Mouse (Mus musculus): Measurements from ENCODE around the gene Atp6v1b1. TPM values are rescaled to one million over a fixed set of nuclear protein-coding genes. Genes with fewer than 3 reads are reported as not detected.

The Atp6v1b1 gene
- polyA plus RNA-seq, 1 experiment from 2014 or later, result not detected

DNA sequence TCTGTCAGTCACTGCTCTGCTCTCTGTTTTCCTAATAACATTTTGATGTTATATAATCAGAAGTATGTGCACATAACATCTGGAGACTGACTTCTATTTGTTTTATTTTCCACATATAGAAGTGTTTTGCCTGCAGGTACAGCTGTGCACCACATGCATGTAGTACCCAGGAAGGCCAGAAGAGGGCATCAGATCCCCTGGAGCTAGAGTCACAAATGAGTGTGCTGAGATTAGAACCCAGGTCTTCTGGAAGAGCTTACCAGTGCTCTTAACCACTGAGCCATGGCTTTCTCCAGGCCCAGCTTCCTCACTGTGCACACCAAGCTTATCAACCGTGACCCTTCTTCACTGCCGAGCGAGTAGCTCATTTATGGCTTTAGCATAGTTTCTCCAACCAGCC lies 14.3 kb upstream of the Atp6v1b1 start:
- H3K9ac ChIP-seq (replicated peaks), result no peak overlapping the region
- no peak for ATAC-seq (ENCODE audit: low FRiP score, low read depth)
- WGBS, result 90% methylated on average over 3 of the region's 3 CpGs
- H3K27ac ChIP-seq (replicated peaks), result no peak overlapping the region
- no peaks in the 10 kb centered on the region for H3K36me3 ChIP-seq
- H3K4me2 ChIP-seq (replicated peaks), result no peak overlapping the region
- no peak overlapping the region for H3K4me3 ChIP-seq
- no peaks in the 10 kb centered on the region for H3K9me3 ChIP-seq
- no peaks in the 10 kb centered on the region for H3K4me1 ChIP-seq
- peaks cover 38% of the 10 kb centered on the region for H3K27me3 ChIP-seq

DNA sequence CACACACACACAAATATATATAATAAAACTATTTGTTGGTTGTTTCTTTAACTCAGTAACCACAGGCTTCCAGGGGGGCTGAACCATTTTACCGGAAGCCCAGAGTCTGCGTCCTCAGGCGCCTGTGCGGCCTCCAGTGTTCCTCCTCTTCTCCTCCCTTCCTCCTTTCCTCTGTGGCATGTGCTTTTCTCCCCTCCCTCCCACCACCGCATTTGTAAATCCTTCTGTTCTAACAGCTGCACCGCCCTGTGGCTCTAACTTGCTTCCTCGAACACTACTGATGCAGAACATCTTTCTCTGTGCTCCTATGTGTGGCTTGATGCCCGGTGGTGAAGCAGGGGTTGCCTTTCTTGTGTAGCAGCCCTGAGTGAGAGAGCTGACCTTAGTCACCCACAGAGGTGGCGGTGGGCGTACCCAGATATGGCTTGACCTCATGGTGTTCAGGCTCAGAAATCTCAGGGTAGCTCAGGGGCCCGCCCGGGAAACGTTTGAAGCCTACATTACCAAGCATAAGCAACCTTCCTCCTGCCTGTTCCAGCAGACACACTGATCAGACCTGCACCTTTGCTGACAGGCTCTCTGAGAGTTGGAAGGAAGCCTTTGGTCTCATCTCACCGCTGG lies 13.3 kb upstream of the Atp6v1b1 start:
- ATAC-seq (ENCODE audit: low FRiP score, low read depth), result no peak
- WGBS, result 76% methylated on average over 14 of the region's 14 CpGs
- no peak overlapping the region for H3K4me2 ChIP-seq (replicated peaks)
- H3K36me3 ChIP-seq, result no peaks in the 10 kb centered on the region
- H3K9me3 ChIP-seq, result peaks cover 8% of the 10 kb centered on the region; the same call in 1 of the 2 replicates
- no peaks in the 10 kb centered on the region for H3K4me1 ChIP-seq
- no peak overlapping the region for H3K4me3 ChIP-seq
- H3K27me3 ChIP-seq, result peaks cover 30% of the 10 kb centered on the region
- no peak overlapping the region for H3K9ac ChIP-seq (replicated peaks)
- no peak overlapping the region for H3K27ac ChIP-seq (replicated peaks)

DNA sequence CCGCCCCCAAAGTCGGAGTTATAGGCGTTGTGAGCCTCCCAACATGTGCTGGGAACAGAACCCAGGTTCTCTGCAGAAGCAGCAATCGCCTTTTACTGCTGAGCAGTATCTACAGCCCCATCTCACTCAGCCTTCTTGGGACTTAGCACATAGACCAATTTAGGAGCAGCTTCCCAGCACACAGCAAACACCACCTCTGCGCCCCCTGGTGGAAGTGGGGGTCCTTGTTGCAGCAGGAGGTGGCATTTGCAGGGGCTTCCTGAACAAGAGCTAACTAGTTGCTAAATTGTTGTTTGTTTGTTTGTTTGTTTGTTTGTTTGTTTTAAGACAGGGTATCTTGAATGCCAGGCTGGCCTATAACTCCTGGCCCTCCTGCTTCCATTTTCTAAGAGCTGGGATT lies 11.7 kb upstream of the Atp6v1b1 start:
- WGBS, result 41% methylated on average over 5 of the region's 5 CpGs
- Histone ChIP-seq H3K4me2 (replicated peaks) (no peak overlapping the region), H3K9me3 (peaks cover 8% of the 10 kb centered on the region; the same call in 1 of the 2 replicates), H3K36me3 (no peaks in the 10 kb centered on the region), H3K27me3 (peaks cover 25% of the 10 kb centered on the region), H3K4me3 (no peak overlapping the region), H3K4me1 (no peaks in the 10 kb centered on the region), H3K27ac (replicated peaks) (no peak overlapping the region), H3K9ac (replicated peaks) (no peak overlapping the region)
- ATAC-seq (ENCODE audit: low FRiP score, low read depth), result no peak

DNA sequence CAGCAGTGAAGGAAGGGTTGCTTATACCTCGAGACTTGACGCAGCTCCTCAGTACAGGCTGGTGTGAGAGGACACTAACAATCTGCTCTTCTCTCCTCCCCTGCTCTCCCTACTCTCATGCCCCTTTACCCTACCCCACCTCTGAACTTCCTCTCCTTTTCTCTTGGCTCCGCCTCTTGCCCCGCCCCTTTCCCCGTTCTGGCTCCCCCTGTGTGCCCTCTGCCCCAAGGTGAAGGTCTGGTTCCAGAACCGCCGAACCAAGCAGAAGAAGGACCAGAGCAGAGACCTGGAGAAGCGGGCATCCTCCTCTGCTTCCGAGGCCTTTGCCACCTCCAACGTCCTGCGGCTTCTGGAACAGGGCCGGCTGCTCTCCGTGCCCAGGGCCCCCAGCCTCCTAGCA lies 5.5 kb upstream of the Atp6v1b1 start:
- no peak for ATAC-seq (ENCODE audit: low FRiP score, low read depth)
- no peak overlapping the region for H3K9ac ChIP-seq (replicated peaks)

DNA sequence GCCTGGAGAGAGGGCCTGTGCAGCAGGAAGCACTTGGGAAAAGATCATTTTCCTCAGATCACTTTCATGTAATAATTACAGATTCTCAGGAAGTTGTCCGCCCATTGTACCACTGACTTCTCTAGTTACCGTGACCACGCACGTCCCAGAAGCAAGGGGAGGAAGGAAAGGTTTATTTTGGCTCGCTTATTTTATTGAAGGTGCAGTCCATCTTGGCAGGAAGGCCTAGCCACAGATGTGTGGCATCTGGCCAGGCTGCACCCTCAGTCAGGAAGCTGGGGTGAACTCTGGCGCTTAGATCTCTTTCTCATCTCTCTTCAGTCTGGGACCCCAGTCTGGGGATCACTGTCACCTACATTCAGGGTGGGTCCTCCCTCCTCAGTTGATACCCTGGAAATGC lies 4.2 kb upstream of the Atp6v1b1 start:
- Histone ChIP-seq H3K27ac (replicated peaks) (no peak overlapping the region), H3K9me3 (peaks cover 8% of the 10 kb centered on the region; the same call in 1 of the 2 replicates), H3K27me3 (peaks cover 22% of the 10 kb centered on the region; the same call in 1 of the 2 replicates), H3K4me3 (no peak overlapping the region), H3K4me1 (no peaks in the 10 kb centered on the region), H3K4me2 (replicated peaks) (no peak overlapping the region), H3K9ac (replicated peaks) (no peak overlapping the region), H3K36me3 (no peaks in the 10 kb centered on the region)
- 88% methylated on average over 6 of the region's 6 CpGs for WGBS
- ATAC-seq (ENCODE audit: low FRiP score, low read depth), result no peak

More for the DNA sequence above, 5.5 kb upstream of the Atp6v1b1 start:
- Histone ChIP-seq H3K36me3 (no peaks in the 10 kb centered on the region), H3K27me3 (peaks cover 20% of the 10 kb centered on the region), H3K4me1 (no peaks in the 10 kb centered on the region), H3K27ac (replicated peaks) (no peak overlapping the region), H3K9me3 (peaks cover 8% of the 10 kb centered on the region; the same call in 1 of the 2 replicates), H3K4me3 (no peak overlapping the region), H3K4me2 (replicated peaks) (no peak overlapping the region)
- 40% methylated on average over 13 of the region's 13 CpGs for WGBS

DNA sequence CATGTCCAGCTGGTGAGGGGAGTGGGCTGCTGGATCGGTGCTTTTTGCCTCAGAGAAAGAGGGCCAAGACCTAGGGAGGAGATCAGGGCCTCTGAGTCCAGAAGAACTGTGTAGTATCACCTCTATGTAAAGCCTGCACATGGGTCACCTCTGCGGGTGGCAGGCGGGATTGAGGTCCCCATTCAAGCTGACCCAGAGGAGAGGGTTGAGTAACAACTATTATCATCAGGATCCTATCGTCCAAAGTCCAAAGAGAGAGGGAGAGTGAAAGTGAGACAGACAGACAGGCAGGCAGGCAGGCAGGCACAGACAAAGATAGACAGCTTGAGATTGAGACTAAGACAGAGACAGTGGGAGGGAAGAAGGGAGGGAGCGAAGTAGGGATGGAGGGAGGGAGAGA lies 422 bp downstream of the Atp6v1b1 start:
- H3K9ac ChIP-seq (replicated peaks), result no peak overlapping the region
- no peaks in the 10 kb centered on the region for H3K9me3 ChIP-seq
- peaks cover 38% of the 10 kb centered on the region for H3K27me3 ChIP-seq
- no peak for ATAC-seq (ENCODE audit: low FRiP score, low read depth)
- H3K4me3 ChIP-seq, result no peak overlapping the region
- 64% methylated on average over 5 of the region's 5 CpGs for WGBS
- H3K27ac ChIP-seq (replicated peaks), result no peak overlapping the region
- H3K4me2 ChIP-seq (replicated peaks), result no peak overlapping the region
- no peaks in the 10 kb centered on the region for H3K36me3 ChIP-seq
- peaks cover 5% of the 10 kb centered on the region; the same call in 1 of the 2 replicates for H3K4me1 ChIP-seq

DNA sequence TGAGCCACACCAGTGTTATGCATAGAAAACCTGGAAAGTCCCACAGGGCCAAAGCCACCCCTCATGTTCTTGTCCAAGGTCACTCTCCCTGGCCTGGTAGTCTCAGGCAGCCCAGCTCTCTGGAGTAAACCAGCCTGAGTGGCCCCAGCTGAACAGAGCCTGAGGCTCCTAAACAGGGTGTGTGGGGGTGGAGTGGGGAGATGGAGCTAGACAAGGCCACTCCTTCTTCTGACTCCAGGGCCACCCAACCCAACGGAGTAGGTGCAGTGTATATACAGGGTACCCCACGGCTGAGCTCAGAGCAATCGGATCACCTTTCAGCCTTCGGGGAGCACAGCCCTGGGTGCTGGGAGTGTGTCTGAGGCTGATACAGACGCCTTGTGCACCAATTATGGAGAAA lies 1.3 kb downstream of the Atp6v1b1 start:
- peaks cover 43% of the 10 kb centered on the region for H3K27me3 ChIP-seq
- 73% methylated on average over 5 of the region's 5 CpGs for WGBS
- H3K4me1 ChIP-seq, result peaks cover 5% of the 10 kb centered on the region; the same call in 1 of the 2 replicates
- no peak overlapping the region for H3K4me2 ChIP-seq (replicated peaks)
- H3K9ac ChIP-seq (replicated peaks), result no peak overlapping the region
- no peaks in the 10 kb centered on the region for H3K36me3 ChIP-seq
- H3K9me3 ChIP-seq, result no peaks in the 10 kb centered on the region
- ATAC-seq (ENCODE audit: low FRiP score, low read depth), result no peak
- H3K27ac ChIP-seq (replicated peaks), result no peak overlapping the region
- H3K4me3 ChIP-seq, result no peak overlapping the region

DNA sequence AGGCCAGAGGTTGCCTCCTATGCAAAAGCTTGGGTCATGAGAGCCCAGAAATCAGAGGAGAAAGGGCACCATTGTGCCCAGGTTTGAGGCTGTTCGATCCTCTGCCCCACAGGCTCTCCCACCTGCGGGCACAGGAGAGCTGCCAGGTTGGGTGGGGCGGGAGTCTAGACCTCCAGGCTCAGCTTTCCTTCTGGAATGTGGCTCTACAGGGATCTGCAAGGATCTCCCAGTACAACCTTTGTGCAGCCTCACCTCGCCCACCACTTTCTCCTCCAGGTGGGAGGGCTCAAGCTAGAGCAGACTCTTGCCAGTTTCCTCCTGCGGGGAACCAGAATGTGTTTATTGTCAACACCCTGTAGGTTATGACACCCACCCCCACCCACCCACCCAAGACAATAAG lies 1.8 kb downstream of the Atp6v1b1 start:
- Histone ChIP-seq H3K27ac (replicated peaks) (no peak overlapping the region), H3K9ac (replicated peaks) (no peak overlapping the region), H3K4me3 (no peak overlapping the region), H3K9me3 (no peaks in the 10 kb centered on the region), H3K4me1 (peaks cover 5% of the 10 kb centered on the region; the same call in 1 of the 2 replicates), H3K36me3 (no peaks in the 10 kb centered on the region), H3K27me3 (peaks cover 48% of the 10 kb centered on the region), H3K4me2 (replicated peaks) (no peak overlapping the region)
- no peak for ATAC-seq (ENCODE audit: low FRiP score, low read depth)
- WGBS, result 75% methylated on average over 5 of the region's 5 CpGs

DNA sequence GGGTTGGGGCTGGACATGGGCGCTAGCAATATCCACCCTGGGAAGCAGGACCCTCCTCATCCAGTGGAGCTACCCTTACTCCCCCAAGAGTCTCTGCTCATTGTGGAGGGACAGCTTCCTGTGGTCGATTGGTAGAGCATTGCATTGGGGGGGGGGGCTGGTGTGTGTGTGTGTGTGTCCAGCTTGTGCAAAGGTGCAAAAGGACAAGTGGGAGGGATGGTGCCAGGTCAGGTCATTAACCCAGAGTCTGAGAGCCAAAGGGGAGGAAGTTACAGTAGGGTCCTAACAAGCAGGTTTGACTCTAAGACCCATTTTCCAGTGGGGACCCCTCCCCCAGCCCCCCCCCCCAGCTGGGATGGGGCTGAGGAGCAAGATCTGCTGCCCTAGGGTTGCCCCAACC lies 2.7 kb downstream of the Atp6v1b1 start:
- Histone ChIP-seq H3K4me2 (replicated peaks) (no peak overlapping the region), H3K27ac (replicated peaks) (no peak overlapping the region), H3K4me1 (peaks cover 5% of the 10 kb centered on the region; the same call in 1 of the 2 replicates), H3K9ac (replicated peaks) (no peak overlapping the region), H3K36me3 (no peaks in the 10 kb centered on the region), H3K9me3 (no peaks in the 10 kb centered on the region), H3K27me3 (peaks cover 53% of the 10 kb centered on the region), H3K4me3 (no peak overlapping the region)
- ATAC-seq (ENCODE audit: low FRiP score, low read depth), result no peak
- 42% methylated on average over 2 of the region's 2 CpGs for WGBS

DNA sequence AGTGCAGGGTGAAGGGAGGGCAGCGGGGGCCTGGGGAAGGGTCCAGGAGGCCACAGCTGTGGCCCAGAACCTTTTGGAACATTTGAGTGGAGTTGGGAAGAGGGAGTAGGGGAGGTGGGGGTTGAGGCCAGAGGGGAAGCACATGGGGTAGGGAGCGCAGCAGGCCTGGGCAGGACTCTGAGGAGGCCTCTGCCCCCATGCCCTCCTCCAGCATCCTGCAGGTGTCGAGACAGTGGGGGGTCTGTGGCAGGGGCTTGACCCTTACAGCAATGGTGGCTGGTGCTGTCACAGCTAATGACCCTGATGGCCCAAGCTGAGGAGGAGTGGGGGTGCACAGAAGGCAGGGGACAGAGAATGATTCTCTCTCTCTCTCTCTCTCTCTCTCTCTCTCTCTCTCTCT lies 6.5 kb downstream of the Atp6v1b1 start:
- H3K9me3 ChIP-seq, result no peaks in the 10 kb centered on the region
- H3K36me3 ChIP-seq, result no peaks in the 10 kb centered on the region
- H3K27me3 ChIP-seq, result peaks cover 68% of the 10 kb centered on the region
- no peak overlapping the region for H3K27ac ChIP-seq (replicated peaks)
- no peak for ATAC-seq (ENCODE audit: low FRiP score, low read depth)
- no peak overlapping the region for H3K4me3 ChIP-seq
- H3K4me1 ChIP-seq, result peaks cover 5% of the 10 kb centered on the region; the same call in 1 of the 2 replicates
- WGBS, result 56% methylated on average over 3 of the region's 3 CpGs
- no peak overlapping the region for H3K9ac ChIP-seq (replicated peaks)
- H3K4me2 ChIP-seq (replicated peaks), result no peak overlapping the region

DNA sequence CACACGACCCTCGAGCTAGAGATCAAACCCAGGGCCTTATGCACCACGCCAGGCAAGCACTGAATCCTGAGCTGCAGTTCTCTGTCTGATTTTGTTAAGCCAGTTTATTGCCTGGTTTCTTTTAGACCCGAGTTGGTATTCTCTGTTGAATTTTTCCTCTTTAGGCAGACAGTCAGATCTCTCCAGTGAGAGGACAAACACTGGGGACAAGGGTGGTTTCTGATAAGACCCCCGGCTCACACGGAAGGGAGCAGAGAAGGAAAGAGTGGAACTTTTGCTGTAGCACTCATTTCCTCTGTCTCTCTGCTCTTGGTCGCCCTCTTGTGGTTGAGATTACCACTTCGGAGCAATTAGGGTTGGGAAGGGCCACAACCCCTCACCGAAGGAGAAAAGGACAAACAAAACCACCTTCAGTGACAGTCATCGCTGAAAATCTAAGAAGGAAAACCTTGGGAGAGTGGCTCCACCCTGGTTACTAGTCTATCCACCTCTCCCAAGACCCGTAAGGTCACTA lies 7.4 kb downstream of the Atp6v1b1 start:
- peaks cover 64% of the 10 kb centered on the region for H3K27me3 ChIP-seq

DNA sequence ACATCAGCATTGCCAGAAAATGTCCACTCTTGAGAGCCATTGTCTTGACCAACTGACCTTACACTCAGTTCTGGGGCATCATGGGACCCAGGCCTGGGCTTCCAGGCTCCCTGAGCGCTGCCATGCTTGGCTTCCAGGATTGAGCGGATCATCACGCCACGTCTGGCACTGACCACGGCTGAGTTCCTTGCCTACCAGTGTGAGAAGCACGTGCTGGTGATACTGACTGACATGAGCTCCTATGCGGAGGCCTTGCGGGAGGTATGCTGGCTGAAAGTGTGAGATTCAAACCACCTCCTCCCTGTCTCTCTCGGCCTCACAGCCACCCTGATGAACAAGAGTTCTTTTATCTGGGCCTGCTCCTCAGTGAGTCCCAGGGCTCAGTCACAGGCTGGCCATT lies 13.3 kb downstream of the Atp6v1b1 start:
- Histone ChIP-seq H3K27me3 (peaks cover 77% of the 10 kb centered on the region), H3K9ac (replicated peaks) (no peak overlapping the region), H3K36me3 (no peaks in the 10 kb centered on the region), H3K4me3 (no peak overlapping the region), H3K4me2 (replicated peaks) (no peak overlapping the region), H3K27ac (replicated peaks) (no peak overlapping the region), H3K9me3 (no peaks in the 10 kb centered on the region), H3K4me1 (0 out of 2 replicates have a peak, but pooled peaks cover 4% of the 10 kb centered on the region)
- 73% methylated on average over 9 of the region's 9 CpGs for WGBS
- ATAC-seq (ENCODE audit: low FRiP score, low read depth), result no peak

More for the DNA sequence above, 7.4 kb downstream of the Atp6v1b1 start:
- no peaks in the 10 kb centered on the region for H3K36me3 ChIP-seq
- H3K4me3 ChIP-seq, result no peak overlapping the region
- no peak for ATAC-seq (ENCODE audit: low FRiP score, low read depth)
- no peak overlapping the region for H3K27ac ChIP-seq (replicated peaks)
- peaks cover 5% of the 10 kb centered on the region; the same call in 1 of the 2 replicates for H3K4me1 ChIP-seq
- 10% methylated on average over 11 of the region's 11 CpGs for WGBS
- no peak overlapping the region for H3K9ac ChIP-seq (replicated peaks)
- H3K9me3 ChIP-seq, result no peaks in the 10 kb centered on the region
- H3K4me2 ChIP-seq (replicated peaks), result no peak overlapping the region

Measured in midbrain, embryonic 12.5 days (tissue).